Mouse (Mus musculus) MEL (cell line): ENCODE measurements around the gene Krtap9-3. TPM values are rescaled to one million over a fixed set of nuclear protein-coding genes. Genes with fewer than 3 reads are reported as not detected.
"Not testable (repeated sequence)": the region's sequence is repeated elsewhere in the genome, so short reads cannot be mapped to it uniquely, and the experiment has no call there.

Experiments used
- DNase-seq: peaks from one replicate; pipeline ENCODE4 v3.0.0; 2011; ENCODE audit warnings: low read depth, low spot score
- H3K27ac ChIP-seq: 2 replicates; pipeline ENCODE4 v1.5.1; 2012; ENCODE audit warnings: low read depth, mild to moderate bottlenecking, control low read depth, low read length, moderate library complexity; ENCODE audit not compliant: control insufficient read depth
- H3K27me3 ChIP-seq, 2 experiments: fragments of 150-350 bp in 1 of 2; sonication (generic) in 1 of 2; 2 replicates each; pipeline ENCODE4 v1.6.1; 2012; ENCODE audit warnings: low read length in 2 of 2, mild to moderate bottlenecking in 2 of 2, improper control_type of control experiment in 1 of 2, moderate library complexity in 1 of 2; ENCODE audit not compliant: insufficient read depth in 2 of 2, control insufficient read depth in 1 of 2
- H3K36me3 ChIP-seq, 2 experiments: 2 replicates each; pipeline ENCODE4 v1.6.1; 2012 to 2014; ENCODE audit warnings: low read length in 2 of 2, improper control_type of control experiment in 1 of 2, inconsistent platforms in 1 of 2, mild to moderate bottlenecking in 1 of 2; ENCODE audit not compliant: insufficient read depth in 2 of 2, control insufficient read depth in 1 of 2
- H3K4me1 ChIP-seq, 2 experiments: fragments of 150-350 bp in 1 of 2; sonication (generic) in 1 of 2; 2 replicates each; pipeline ENCODE4 v1.6.1; 2012; ENCODE audit warnings: low read length in 2 of 2, improper control_type of control experiment in 1 of 2, mild to moderate bottlenecking in 1 of 2; ENCODE audit not compliant: insufficient read depth in 2 of 2, control insufficient read depth in 1 of 2
- H3K4me3 ChIP-seq, 2 experiments: fragments of 150-350 bp in 1 of 2; sonication (generic) in 1 of 2; 2 replicates each; pipeline ENCODE4 v1.5.1; 2012; ENCODE audit warnings: low read depth in 2 of 2, low read length in 2 of 2, mild to moderate bottlenecking in 2 of 2, moderate library complexity in 2 of 2, control low read depth in 1 of 2, improper control_type of control experiment in 1 of 2; ENCODE audit not compliant: control insufficient read depth in 1 of 2, insufficient read depth in 1 of 2
- H3K79me2 ChIP-seq: 2 replicates; pipeline ENCODE4 v1.6.1; 2012; ENCODE audit warnings: mild to moderate bottlenecking, low read length, moderate library complexity; ENCODE audit not compliant: control insufficient read depth, poor library complexity, insufficient read depth
- H3K9ac ChIP-seq: 2 replicates; pipeline ENCODE4 v1.6.1; 2012; ENCODE audit warnings: low read depth, mild to moderate bottlenecking, control low read depth, low read length, moderate library complexity; ENCODE audit not compliant: control insufficient read depth, poor library complexity, severe bottlenecking
- H3K9me3 ChIP-seq: fragments of 150-350 bp; sonication (generic); replicated peaks from 2 replicates; pipeline ENCODE4 v1.6.1; 2012; ENCODE audit warnings: mild to moderate bottlenecking, low read length, improper control_type of control experiment, moderate library complexity; ENCODE audit not compliant: insufficient read depth
- CHD1 ChIP-seq: IDR thresholded peaks from 2 replicates; pipeline ENCODE4 v1.6.1; 2012; ENCODE audit warnings: low read depth, mild to moderate bottlenecking, inconsistent platforms, low read length, improper control_type of control experiment
- EP300 ChIP-seq, 2 experiments: IDR thresholded peaks; 2 replicates each; pipeline ENCODE4 v1.6.1; 2011; ENCODE audit warnings: improper control_type of control experiment in 2 of 2, low read length in 2 of 2, low read depth in 1 of 2, mild to moderate bottlenecking in 1 of 2
- ETS1 ChIP-seq: IDR thresholded peaks from 2 replicates; pipeline ENCODE4 v1.6.1; 2012; ENCODE audit warnings: low read depth, mild to moderate bottlenecking, inconsistent platforms, low read length, improper control_type of control experiment, moderate library complexity
- GATA1 ChIP-seq: IDR thresholded peaks from 2 replicates; pipeline ENCODE4 v1.6.1; 2011; ENCODE audit warnings: low read depth, low read length, improper control_type of control experiment
- MAX ChIP-seq: IDR thresholded peaks from 2 replicates; pipeline ENCODE4 v1.6.1; 2011; ENCODE audit warnings: low read length, improper control_type of control experiment
- MEF2A ChIP-seq: IDR thresholded peaks from 2 replicates; pipeline ENCODE4 v1.6.1; 2014; ENCODE audit warnings: low read depth, mild to moderate bottlenecking, inconsistent platforms, low read length, improper control_type of control experiment; ENCODE audit not compliant: poor library complexity, insufficient replicate concordance, severe bottlenecking; ENCODE audit errors: extremely low read depth
- RCOR1 ChIP-seq: IDR thresholded peaks from 2 replicates; pipeline ENCODE4 v1.6.1; 2012; ENCODE audit warnings: low read depth, mild to moderate bottlenecking, inconsistent platforms, low read length, improper control_type of control experiment
- TAL1 ChIP-seq: IDR thresholded peaks from 2 replicates; pipeline ENCODE4 v1.6.1; 2012; ENCODE audit warnings: mild to moderate bottlenecking, inconsistent platforms, low read length, moderate library complexity, mixed read lengths
- TCF12 ChIP-seq: IDR thresholded peaks from 2 replicates; pipeline ENCODE4 v1.6.1; 2014; ENCODE audit warnings: low read depth, mild to moderate bottlenecking, inconsistent platforms, low read length, improper control_type of control experiment, moderate library complexity
- UBTF ChIP-seq: IDR thresholded peaks from 2 replicates; pipeline ENCODE4 v1.6.1; 2012; ENCODE audit warnings: low read depth, mild to moderate bottlenecking, inconsistent platforms, low read length, improper control_type of control experiment, moderate library complexity, borderline replicate concordance; ENCODE audit not compliant: insufficient read depth
- ZKSCAN1 ChIP-seq: IDR thresholded peaks from 2 replicates; pipeline ENCODE4 v1.6.1; 2012; ENCODE audit warnings: low read depth, mild to moderate bottlenecking, inconsistent platforms, low read length, improper control_type of control experiment, moderate library complexity
- ZMIZ1 ChIP-seq: IDR thresholded peaks from 2 replicates; pipeline ENCODE4 v1.6.1; 2012; ENCODE audit warnings: low read depth, mild to moderate bottlenecking, inconsistent platforms, low read length, improper control_type of control experiment, moderate library complexity
- polyA plus RNA-seq, 2 experiments: library from polyadenylated mRNA; stranded (reverse) in 1 of 2; unstranded in 1 of 2; fragments of >175 nt in 1 of 2; fragments of >200 nt in 1 of 2; gene quantifications; 2 replicates each; pipeline versions ENCODE4 v1.2.1 to v1.2.4; 2012; ENCODE audit warnings: low replicate concordance in 2 of 2, low read depth in 1 of 2; ENCODE audit not compliant: insufficient read length in 2 of 2, insufficient read depth in 1 of 2, missing spikeins in 1 of 2
- total RNA-seq: library from RNA; depleted of rRNA; stranded (reverse); fragments of 300-350 nt; gene quantifications from 2 replicates; pipeline ENCODE4 v1.2.3, GENCODE M21; 2012

Gene Krtap9-3
- total and polyA plus RNA-seq, 3 experiments = not detected

- Histone ChIP-seq H3K9ac (no peak within 1 kb of the TSS), H3K36me3 (no peaks in the 10 kb centered on the region), H3K4me3 (no peak within 1 kb of the TSS), H3K27ac (no peak within 1 kb of the TSS), H3K79me2 (no peaks in the 10 kb centered on the region), H3K27me3 (no peaks in the 10 kb centered on the region), H3K9me3 (no peaks in the 10 kb centered on the region), H3K4me1 (no peaks in the 10 kb centered on the region)
- TF ChIP-seq ETS1 (no peak), MAX (no peak), TAL1 (no peak), MEF2A (no peak), TCF12 (no peak), CHD1 (no peak), ZMIZ1 (no peak), GATA1 (no peak), ZKSCAN1 (no peak), UBTF (no peak)
- DNase-seq = no peak
Measured at GRCm38 (mm10) chr11:99614796-99615363, 17.0 kb upstream of the Krtap9-3 start, which contains the start of gene Krtap2-4. Gene Krtap2-4, minus strand, starts transcription at chr11:99614846.

- DNase-seq, H3K79me2 ChIP-seq, H3K36me3 ChIP-seq, H3K27me3 ChIP-seq, H3K4me3 ChIP-seq, H3K9me3 ChIP-seq, H3K27ac ChIP-seq, H3K4me1 ChIP-seq, H3K9ac ChIP-seq: not testable (repeated sequence)
Measured at GRCm38 (mm10) chr11:99610089-99610488, 12.2 kb upstream of the Krtap9-3 start, which contains the start of gene Gm11937. Gene Gm11937, minus strand, starts transcription at chr11:99610189.

GRCm38 (mm10) chr11:99609126-99609525 is 11.2 kb upstream of the Krtap9-3 start:
- Histone ChIP-seq H3K36me3 (no peaks in the 10 kb centered on the region), H3K4me3 (no peak overlapping the region)
- no peak for DNase-seq
- TF ChIP-seq EP300 (IDR thresholded peaks at IDR 0.05; ENCODE audit: low read depth in 1 of 2, low read length in 2 of 2) (no peak), RCOR1 (no peak)
- TF ChIP-seq, all 39 proteins: peak for 0
- Histone ChIP-seq H3K9me3 (no peaks in the 10 kb centered on the region), H3K27me3 (no peaks in the 10 kb centered on the region), H3K4me1 (no peaks in the 10 kb centered on the region), H3K27ac (no peak overlapping the region), H3K79me2 (no peaks in the 10 kb centered on the region), H3K9ac (no peak overlapping the region)

- H3K27me3 ChIP-seq, H3K9ac ChIP-seq, H3K36me3 ChIP-seq, H3K27ac ChIP-seq, H3K4me1 ChIP-seq, H3K79me2 ChIP-seq, H3K4me3 ChIP-seq, DNase-seq, H3K9me3 ChIP-seq: not testable (repeated sequence)
Measured at GRCm38 (mm10) chr11:99603208-99603607, 5.3 kb upstream of the Krtap9-3 start, which contains the start of gene Gm11938. Gene Gm11938, minus strand, starts transcription at chr11:99603308.
